Mouse (Mus musculus) C2C12 (cell line): Measurements from ENCODE around the gene Runx1.

ENCODE experiments used
- CEBPB ChIP-seq: IDR thresholded peaks from one replicate; pipeline ENCODE4 v1.6.1; 2011; ENCODE audit warnings: low read depth, mild to moderate bottlenecking, control low read depth, moderate library complexity
- CTCF ChIP-seq: IDR thresholded peaks from one replicate; pipeline ENCODE4 v1.5.1; 2011; ENCODE audit not compliant: control insufficient read depth, insufficient read depth, insufficient read length
- MAX ChIP-seq: IDR thresholded peaks from one replicate; pipeline ENCODE4 v1.6.1; 2011; ENCODE audit warnings: mild to moderate bottlenecking, control low read depth
- MYOD1 ChIP-seq: IDR thresholded peaks from one replicate; pipeline ENCODE4 v1.6.1; 2011; ENCODE audit warnings: low read depth; ENCODE audit not compliant: control insufficient read depth, insufficient read length
- MYOG ChIP-seq: IDR thresholded peaks from one replicate; pipeline ENCODE4 v1.6.1; 2011; ENCODE audit not compliant: control insufficient read depth, insufficient read length; ENCODE audit errors: extremely low read depth

DNA sequence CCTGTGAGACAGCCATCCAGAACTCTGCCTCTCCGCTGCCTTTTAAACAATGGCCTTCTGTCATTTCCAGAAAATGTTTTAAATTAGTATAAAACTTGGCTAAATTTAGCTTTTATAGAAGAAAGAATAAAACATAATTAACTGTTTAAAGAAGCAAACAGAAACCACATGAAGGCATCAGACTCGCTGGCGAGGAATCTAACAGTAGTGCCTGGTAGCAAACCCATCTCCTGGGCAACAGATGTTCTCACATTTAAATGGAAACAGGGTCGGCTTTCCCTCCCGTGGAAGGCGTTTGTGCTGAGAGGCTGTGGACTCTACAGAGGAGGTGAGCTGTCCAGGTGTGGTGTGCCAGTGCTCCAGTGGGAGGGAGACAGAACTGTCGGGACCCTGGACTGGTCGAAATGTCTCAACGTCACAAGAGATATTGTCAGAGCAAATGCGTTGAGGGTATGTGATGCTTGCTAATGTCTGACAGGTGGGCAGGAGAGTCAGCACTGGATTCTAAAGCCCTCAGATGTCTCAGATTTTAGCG is 87.4 kb downstream of the Runx1 start:
- TF ChIP-seq CTCF (no peak), CEBPB (no peak), MAX (no peak), MYOD1 (no peak), MYOG (no peak)
